Mouse (Mus musculus): ENCODE results near the gene 6030408B16Rik. TPM values are rescaled to one million over a fixed set of nuclear protein-coding genes. Genes with fewer than 3 reads are reported as not detected.

Gene 6030408B16Rik
- polyA plus RNA-seq, 1 experiment from 2014 or later: 0.48 TPM

DNA sequence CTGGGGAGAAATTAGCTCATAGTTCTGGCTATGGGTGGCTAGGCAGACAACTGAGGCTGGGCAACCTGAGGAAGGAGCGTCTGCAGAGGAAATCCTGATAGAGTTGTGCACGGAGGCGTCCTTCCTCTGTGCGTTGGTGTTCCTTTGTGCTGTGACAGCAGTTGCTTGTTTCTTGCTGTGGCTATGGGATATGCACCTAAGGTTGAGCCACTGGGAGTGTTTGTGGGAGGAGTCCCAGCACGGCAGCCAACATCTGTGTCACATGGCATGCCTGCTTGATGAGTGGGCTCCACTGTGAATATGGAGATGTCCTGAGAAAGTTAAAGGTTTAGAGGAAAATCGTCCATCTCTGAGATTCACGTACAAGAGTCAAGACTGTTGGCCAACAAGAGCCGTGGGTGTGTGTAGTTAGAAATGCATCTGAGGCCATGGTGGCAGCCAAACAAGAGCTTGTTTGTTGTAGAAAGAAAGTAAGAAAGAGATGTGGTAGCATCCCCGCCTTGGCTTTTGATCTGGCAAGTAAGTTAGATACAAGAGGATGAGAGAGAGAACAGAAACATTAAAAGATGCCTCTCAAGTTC is 42.7 kb upstream of the 6030408B16Rik start:
- Histone ChIP-seq H3K4me1 (replicated peaks; ENCODE audit: control insufficient read depth, insufficient read depth, low read length) (0 out of 2 replicates have a peak, but pooled peaks cover 8% of the 10 kb centered on the region), H3K9me3 (ENCODE audit: control insufficient read depth) (no peaks in the 10 kb centered on the region), H3K36me3 (ENCODE audit: control insufficient read depth, insufficient read depth) (no peaks in the 10 kb centered on the region), H3K4me3 (ENCODE audit: low read depth, low read length) (no peak overlapping the region), H3K27ac (ENCODE audit: low read depth, low read length) (no peak overlapping the region), H3K9ac (ENCODE audit: low read depth, low read length) (no peak overlapping the region), H3K27me3 (replicated peaks; ENCODE audit: control insufficient read depth, insufficient read depth, low read length) (no peaks in the 10 kb centered on the region), H3K4me2 (replicated peaks; ENCODE audit: low read depth) (no peak overlapping the region)
- 79% methylated on average over 9 of the region's 9 CpGs for WGBS
- no peak for ATAC-seq
- TF ChIP-seq CTCF (IDR thresholded peaks at IDR 0.05; ENCODE audit: low read depth): no peak

DNA sequence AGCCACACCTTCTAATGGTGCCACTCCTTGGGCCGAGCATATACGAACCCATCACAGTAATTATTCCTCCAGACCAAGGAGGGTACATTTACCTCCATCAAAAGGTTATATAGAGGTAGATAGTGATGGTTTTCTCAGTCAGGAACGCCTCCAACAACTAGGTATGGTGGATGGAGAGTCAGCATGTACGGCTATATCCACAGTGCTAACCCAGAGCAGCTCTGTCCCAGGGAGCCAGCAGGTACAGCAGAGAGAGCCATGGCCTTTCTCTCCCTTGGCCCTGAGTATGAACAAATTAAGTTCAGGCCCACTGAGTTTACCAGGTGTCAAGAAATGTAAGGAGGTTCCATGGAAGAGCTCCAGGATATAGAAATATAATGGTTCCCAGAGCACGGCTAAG is 41.1 kb upstream of the 6030408B16Rik start:
- Histone ChIP-seq H3K9me3 (ENCODE audit: control insufficient read depth) (no peaks in the 10 kb centered on the region), H3K27me3 (replicated peaks; ENCODE audit: control insufficient read depth, insufficient read depth, low read length) (no peaks in the 10 kb centered on the region), H3K4me1 (replicated peaks; ENCODE audit: control insufficient read depth, insufficient read depth, low read length) (0 out of 2 replicates have a peak, but pooled peaks cover 8% of the 10 kb centered on the region), H3K4me2 (replicated peaks; ENCODE audit: low read depth) (no peak overlapping the region), H3K27ac (ENCODE audit: low read depth, low read length) (no peak overlapping the region), H3K9ac (ENCODE audit: low read depth, low read length) (no peak overlapping the region), H3K36me3 (ENCODE audit: control insufficient read depth, insufficient read depth) (no peaks in the 10 kb centered on the region), H3K4me3 (ENCODE audit: low read depth, low read length) (no peak overlapping the region)
- TF ChIP-seq CTCF (IDR thresholded peaks at IDR 0.05; ENCODE audit: low read depth): no peak
- 85% methylated on average over 5 of the region's 5 CpGs for WGBS
- no peak for ATAC-seq

DNA sequence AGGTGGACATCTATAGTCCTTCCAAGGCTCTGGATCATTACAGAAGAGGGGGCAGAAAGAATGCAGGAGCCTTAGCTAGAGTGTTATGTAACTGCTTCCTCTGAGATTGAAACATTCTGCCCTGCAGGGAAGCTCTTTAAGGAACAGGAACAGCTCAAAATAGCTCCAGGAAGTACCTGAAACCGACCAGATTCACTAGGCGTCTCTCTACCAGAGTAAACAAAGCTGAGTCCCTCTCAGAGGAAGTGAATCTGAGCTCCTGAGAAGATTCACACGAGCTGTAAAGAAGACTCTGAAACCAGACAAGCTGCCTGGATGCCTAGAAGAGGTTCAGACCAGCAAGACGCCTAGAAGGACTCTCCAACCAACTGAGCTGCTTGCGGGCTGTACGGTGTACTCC is 40.4 kb upstream of the 6030408B16Rik start:
- ATAC-seq: no peak
- Histone ChIP-seq H3K27ac (ENCODE audit: low read depth, low read length) (no peak overlapping the region), H3K4me3 (ENCODE audit: low read depth, low read length) (no peak overlapping the region), H3K36me3 (ENCODE audit: control insufficient read depth, insufficient read depth) (no peaks in the 10 kb centered on the region), H3K4me1 (replicated peaks; ENCODE audit: control insufficient read depth, insufficient read depth, low read length) (0 out of 2 replicates have a peak, but pooled peaks cover 3% of the 10 kb centered on the region), H3K9ac (ENCODE audit: low read depth, low read length) (no peak overlapping the region), H3K4me2 (replicated peaks; ENCODE audit: low read depth) (no peak overlapping the region), H3K9me3 (ENCODE audit: control insufficient read depth) (no peaks in the 10 kb centered on the region), H3K27me3 (replicated peaks; ENCODE audit: control insufficient read depth, insufficient read depth, low read length) (no peaks in the 10 kb centered on the region)
- 67% methylated on average over 6 of the region's 6 CpGs for WGBS
- no peak for TF ChIP-seq CTCF (IDR thresholded peaks at IDR 0.05; ENCODE audit: low read depth)

DNA sequence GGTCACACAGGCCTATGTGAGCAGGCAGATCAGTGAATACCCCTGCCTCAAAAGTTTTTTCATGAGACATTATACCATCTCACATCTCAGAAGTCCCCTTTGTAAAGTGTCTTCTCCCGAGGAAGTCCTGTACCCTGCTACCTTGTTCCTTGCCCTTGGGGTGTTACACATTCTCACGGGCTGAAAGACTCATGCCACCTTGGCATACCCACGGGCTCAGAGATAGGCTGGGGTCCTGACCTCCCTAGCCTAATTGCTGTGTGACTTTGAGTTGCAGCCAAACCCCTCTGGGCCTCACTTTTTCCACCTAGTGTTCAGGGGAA is 39.5 kb upstream of the 6030408B16Rik start:
- ATAC-seq: no peak

DNA sequence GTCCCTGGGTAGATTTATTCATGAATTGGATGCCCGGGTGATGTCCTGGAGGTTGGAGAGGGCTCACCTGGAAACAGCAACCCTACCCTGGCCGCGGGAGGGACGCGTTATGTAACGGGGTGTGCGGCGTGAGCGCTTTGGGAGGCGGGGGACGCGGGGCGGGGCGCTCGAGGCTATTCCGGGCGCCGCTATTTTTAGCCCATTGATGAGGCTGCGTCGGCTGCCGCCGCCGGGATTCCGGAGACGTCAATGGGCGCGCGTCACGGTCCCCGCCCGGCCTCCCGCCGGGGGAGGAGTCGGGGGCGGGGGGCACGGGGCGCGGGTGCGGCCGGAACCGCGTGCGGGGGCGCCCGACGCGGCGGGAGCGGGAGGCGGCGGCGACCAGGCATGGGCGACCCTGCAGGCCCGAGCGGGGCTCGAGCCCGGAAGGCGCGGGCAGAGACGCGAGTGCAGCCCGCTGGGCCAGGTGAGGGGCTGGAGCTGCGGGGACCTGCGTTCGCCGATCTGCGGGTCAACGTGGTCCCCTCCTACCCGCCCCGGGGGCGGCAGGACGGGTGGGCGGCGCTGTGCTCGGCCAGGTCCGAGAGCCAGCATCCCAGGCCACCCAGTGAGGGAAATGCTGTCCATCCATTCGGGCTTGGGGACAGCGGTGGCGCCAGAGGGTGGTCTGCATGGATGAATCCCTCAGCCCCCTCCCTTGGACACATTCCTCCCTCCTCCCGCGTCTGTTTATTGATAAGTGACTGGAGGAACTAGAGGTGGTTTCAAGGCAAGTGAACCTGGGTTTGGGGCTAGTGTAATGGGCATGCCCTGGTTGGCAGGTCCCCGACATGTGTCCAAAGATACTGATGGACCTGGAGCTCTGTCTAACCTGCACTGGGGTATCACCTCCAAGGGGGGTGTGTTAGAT is 38.9 kb upstream of the 6030408B16Rik start, which contains the start of gene Nr4a1:
TSS of gene Nr4a1 (plus strand) at position 384 of the 910 bp plus-strand sequence.
- WGBS: 2% methylated on average over 80 of the region's 82 CpGs
- no peaks in the 10 kb centered on the region for H3K4me1 ChIP-seq (replicated peaks; ENCODE audit: control insufficient read depth, insufficient read depth, low read length)
- 0 out of 2 replicates have a peak within 1 kb of the TSS, but pooled peaks have one; percentile 3 for H3K27ac ChIP-seq (ENCODE audit: low read depth, low read length)
- H3K4me3 ChIP-seq (ENCODE audit: low read depth, low read length): peak within 1 kb of the TSS; percentile 50
- H3K9me3 ChIP-seq (ENCODE audit: control insufficient read depth): no peaks in the 10 kb centered on the region
- peak within 1 kb of the TSS; percentile 86 for H3K4me2 ChIP-seq (replicated peaks; ENCODE audit: low read depth)
- ATAC-seq: peak; percentile 32
- H3K27me3 ChIP-seq (replicated peaks; ENCODE audit: control insufficient read depth, insufficient read depth, low read length): no peaks in the 10 kb centered on the region
- TF ChIP-seq CTCF (IDR thresholded peaks at IDR 0.05; ENCODE audit: low read depth): 0 out of 2 replicates have a peak, but pooled peaks have one; percentile 15
- H3K9ac ChIP-seq (ENCODE audit: low read depth, low read length): peak within 1 kb of the TSS; percentile 48
- no peaks in the 10 kb centered on the region for H3K36me3 ChIP-seq (ENCODE audit: control insufficient read depth, insufficient read depth)

More for the DNA sequence above, 39.5 kb upstream of the 6030408B16Rik start:
- peak overlapping the region; percentile 86 for H3K4me2 ChIP-seq (replicated peaks; ENCODE audit: low read depth)
- peak overlapping the region; percentile 50 for H3K4me3 ChIP-seq (ENCODE audit: low read depth, low read length)
- no peak for TF ChIP-seq CTCF (IDR thresholded peaks at IDR 0.05; ENCODE audit: low read depth)
- H3K4me1 ChIP-seq (replicated peaks; ENCODE audit: control insufficient read depth, insufficient read depth, low read length): no peaks in the 10 kb centered on the region
- H3K27ac ChIP-seq (ENCODE audit: low read depth, low read length): no peak overlapping the region
- peak overlapping the region; percentile 48; the same call in 1 of the 2 replicates for H3K9ac ChIP-seq (ENCODE audit: low read depth, low read length)
- H3K27me3 ChIP-seq (replicated peaks; ENCODE audit: control insufficient read depth, insufficient read depth, low read length): no peaks in the 10 kb centered on the region
- WGBS: 44% methylated on average over 3 of the region's 3 CpGs
- H3K9me3 ChIP-seq (ENCODE audit: control insufficient read depth): no peaks in the 10 kb centered on the region
- no peaks in the 10 kb centered on the region for H3K36me3 ChIP-seq (ENCODE audit: control insufficient read depth, insufficient read depth)

DNA sequence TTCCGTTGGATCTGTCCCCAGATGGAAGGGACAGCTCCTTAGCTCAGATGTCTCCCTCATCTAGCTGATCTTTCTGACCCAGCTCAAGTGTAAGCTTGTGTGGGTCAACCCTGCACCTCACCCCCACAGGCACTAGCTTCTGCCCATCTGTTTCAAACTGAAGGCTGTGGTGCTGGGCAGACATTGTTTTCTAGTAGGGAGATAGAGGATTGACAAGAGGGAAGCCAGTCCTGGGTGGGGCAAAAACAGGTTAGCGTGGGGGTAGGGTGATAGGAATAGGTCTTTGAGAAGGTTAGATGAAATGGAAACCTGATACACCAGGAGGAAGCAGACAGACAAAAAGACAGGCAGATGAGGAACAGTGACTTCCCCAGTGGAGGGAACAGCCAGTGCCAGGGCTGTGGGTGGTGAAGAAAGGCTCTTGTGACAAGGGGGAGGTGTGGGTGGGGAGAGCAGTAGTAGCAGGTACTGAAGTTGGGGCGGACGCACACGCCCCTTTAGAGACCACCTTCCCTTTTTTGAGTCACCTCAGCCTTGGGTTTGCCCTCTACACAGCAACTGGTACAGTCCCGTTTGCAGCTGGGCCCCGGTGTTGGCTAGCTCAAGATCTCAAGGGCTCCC is 37.1 kb upstream of the 6030408B16Rik start:
- WGBS: 89% methylated on average over 7 of the region's 7 CpGs
- Histone ChIP-seq H3K9me3 (ENCODE audit: control insufficient read depth) (no peaks in the 10 kb centered on the region), H3K4me2 (replicated peaks; ENCODE audit: low read depth) (no peak overlapping the region), H3K9ac (ENCODE audit: low read depth, low read length) (no peak overlapping the region), H3K4me1 (replicated peaks; ENCODE audit: control insufficient read depth, insufficient read depth, low read length) (no peaks in the 10 kb centered on the region; the same call in 1 of the 2 replicates), H3K36me3 (ENCODE audit: control insufficient read depth, insufficient read depth) (no peaks in the 10 kb centered on the region), H3K27me3 (replicated peaks; ENCODE audit: control insufficient read depth, insufficient read depth, low read length) (no peaks in the 10 kb centered on the region), H3K27ac (ENCODE audit: low read depth, low read length) (no peak overlapping the region), H3K4me3 (ENCODE audit: low read depth, low read length) (no peak overlapping the region)
- no peak for ATAC-seq
- no peak for TF ChIP-seq CTCF (IDR thresholded peaks at IDR 0.05; ENCODE audit: low read depth)

Measured in intestine, postnatal 0 days (tissue).